Mouse (Mus musculus) kidney, adult 2 months (tissue): Measurements from ENCODE around the gene Cnpy3.
A peak's percentile ranks its signal among the peaks of the same experiment; 100 is the strongest.

Experiments
- CTCF ChIP-seq: fragments of 200-500 bp; conservative IDR thresholded peaks from 2 replicates; pipeline ENCODE4 v1.5.1; 2011; ENCODE audit warnings: low read depth, mild to moderate bottlenecking, control low read depth, low read length, moderate library complexity, mixed read lengths; ENCODE audit not compliant: insufficient read depth, insufficient read length
- POLR2A ChIP-seq: fragments of 200-500 bp; IDR thresholded peaks from one replicate; pipeline ENCODE4 v1.6.1; 2011; ENCODE audit warnings: low read depth, low read length, control low read depth

DNA sequence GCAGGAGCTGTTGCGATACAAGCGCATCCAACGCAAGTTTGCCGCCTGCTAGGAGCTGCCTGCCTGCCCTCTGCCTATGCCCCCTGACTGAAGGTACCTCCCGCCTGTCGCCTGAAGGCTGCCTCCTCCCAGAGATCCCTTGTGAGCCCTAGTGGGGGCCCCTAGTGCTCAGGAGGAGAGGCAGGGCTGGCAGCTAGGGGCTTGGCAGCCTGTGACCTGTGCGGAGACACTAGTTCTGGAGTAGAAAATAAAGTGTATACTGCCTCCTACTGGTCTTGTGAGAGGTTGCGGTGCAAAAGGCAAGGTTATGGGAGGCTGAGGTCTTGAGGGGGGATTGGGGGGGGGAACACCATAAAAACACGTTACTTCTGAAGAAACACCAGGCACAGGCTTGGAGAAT is 26.7 kb downstream of the Cnpy3 start:
- TF ChIP-seq POLR2A (no peak), CTCF (peak; percentile 55)
